Mouse (Mus musculus): ENCODE measurements around the gene Eif3j1. TPM values are rescaled to one million over a fixed set of nuclear protein-coding genes. Genes with fewer than 3 reads are reported as not detected.

The Eif3j1 gene
- polyA plus RNA-seq, 1 experiment from 2014 or later, result 14.3 TPM

DNA sequence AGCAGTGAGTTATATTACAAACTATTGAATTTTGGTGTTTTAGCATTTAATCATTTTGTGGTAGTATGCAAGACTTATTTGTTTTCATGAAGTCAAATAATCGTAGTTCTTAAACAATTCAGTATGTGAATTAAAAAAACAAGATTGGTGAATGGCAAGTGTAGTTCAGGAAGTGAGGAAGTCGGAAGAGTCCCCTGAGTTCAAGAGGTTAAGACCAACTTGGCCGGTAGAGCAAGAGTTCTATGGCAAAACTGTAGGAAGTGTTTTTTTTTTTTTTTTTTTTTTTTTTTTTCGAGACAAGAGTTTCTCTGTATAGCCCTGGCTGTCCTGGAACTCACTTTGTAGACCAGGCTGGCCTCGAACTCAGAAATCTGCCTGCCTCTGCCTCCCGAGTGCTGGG is 3.6 kb downstream of the Eif3j1 start:
- 84% methylated on average over 6 of the region's 6 CpGs for WGBS
- Histone ChIP-seq H3K4me3 (ENCODE audit: low read depth, low read length) (no peak overlapping the region), H3K9me3 (ENCODE audit: control insufficient read depth, low read length) (no peaks in the 10 kb centered on the region), H3K36me3 (ENCODE audit: control insufficient read depth, insufficient read depth, low read length) (peaks cover 2% of the 10 kb centered on the region; the same call in 1 of the 2 replicates), H3K27ac (ENCODE audit: low read depth, low read length) (no peak overlapping the region), H3K27me3 (ENCODE audit: control insufficient read depth, insufficient read depth, low read length) (no peaks in the 10 kb centered on the region), H3K4me1 (ENCODE audit: control insufficient read depth, insufficient read depth, low read length) (peaks cover 9% of the 10 kb centered on the region; the same call in 1 of the 2 replicates), H3K9ac (ENCODE audit: low read length) (no peak overlapping the region), H3K4me2 (no peak overlapping the region)
- no peak for ATAC-seq (ENCODE audit: low FRiP score)
- DNase-seq (ENCODE audit: low spot score, missing footprints), result peak; percentile 60

DNA sequence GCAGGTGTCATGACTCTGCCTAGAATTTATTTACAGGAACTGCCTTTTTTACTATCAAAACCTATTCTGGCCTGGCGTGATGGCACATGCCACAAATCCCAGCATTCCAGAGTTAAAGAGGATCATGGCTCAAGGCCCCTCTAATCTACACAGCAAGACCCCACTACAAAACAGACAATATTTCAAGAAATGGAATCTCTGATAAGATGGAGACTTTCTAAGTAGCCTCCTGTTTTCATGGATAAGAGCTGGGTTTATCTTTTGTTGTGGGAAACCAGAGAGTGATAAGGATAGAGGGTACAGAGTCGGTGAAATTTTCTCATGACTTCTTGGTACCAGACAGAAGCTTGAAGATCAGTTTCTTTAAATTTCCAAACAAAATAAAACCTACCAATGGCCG is 7.7 kb downstream of the Eif3j1 start:
- 93% methylated on average over 3 of the region's 3 CpGs for WGBS
- no peaks in the 10 kb centered on the region for H3K27me3 ChIP-seq (ENCODE audit: control insufficient read depth, insufficient read depth, low read length)
- H3K27ac ChIP-seq (ENCODE audit: low read depth, low read length), result no peak overlapping the region
- DNase-seq (ENCODE audit: low spot score, missing footprints), result no peak
- H3K9me3 ChIP-seq (ENCODE audit: control insufficient read depth, low read length), result no peaks in the 10 kb centered on the region
- ATAC-seq (ENCODE audit: low FRiP score), result no peak
- no peak overlapping the region for H3K4me2 ChIP-seq
- H3K36me3 ChIP-seq (ENCODE audit: control insufficient read depth, insufficient read depth, low read length), result peaks cover 2% of the 10 kb centered on the region; the same call in 1 of the 2 replicates
- no peak overlapping the region for H3K4me3 ChIP-seq (ENCODE audit: low read depth, low read length)
- H3K4me1 ChIP-seq (ENCODE audit: control insufficient read depth, insufficient read depth, low read length), result no peaks in the 10 kb centered on the region
- H3K9ac ChIP-seq (ENCODE audit: low read length), result no peak overlapping the region

- no peak overlapping the region for H3K4me3 ChIP-seq (ENCODE audit: low read depth, low read length)
- no peak overlapping the region for H3K27ac ChIP-seq (ENCODE audit: low read depth, low read length)
- H3K4me2 ChIP-seq, result no peak overlapping the region
- H3K36me3 ChIP-seq (ENCODE audit: control insufficient read depth, insufficient read depth, low read length), result peaks cover 3% of the 10 kb centered on the region; the same call in 1 of the 2 replicates
- no peak overlapping the region for H3K9ac ChIP-seq (ENCODE audit: low read length)
- ATAC-seq (ENCODE audit: low FRiP score) (no peak), DNase-seq (ENCODE audit: low spot score, missing footprints) (no peak)
- H3K9me3 ChIP-seq (ENCODE audit: control insufficient read depth, low read length), result no peaks in the 10 kb centered on the region
- H3K27me3 ChIP-seq (ENCODE audit: control insufficient read depth, insufficient read depth, low read length), result no peaks in the 10 kb centered on the region
- no peaks in the 10 kb centered on the region for H3K4me1 ChIP-seq (ENCODE audit: control insufficient read depth, insufficient read depth, low read length)
These were observed 15.6 kb downstream of the Eif3j1 start for GRCm38 (mm10) chr2:122043926-122044325.

DNA sequence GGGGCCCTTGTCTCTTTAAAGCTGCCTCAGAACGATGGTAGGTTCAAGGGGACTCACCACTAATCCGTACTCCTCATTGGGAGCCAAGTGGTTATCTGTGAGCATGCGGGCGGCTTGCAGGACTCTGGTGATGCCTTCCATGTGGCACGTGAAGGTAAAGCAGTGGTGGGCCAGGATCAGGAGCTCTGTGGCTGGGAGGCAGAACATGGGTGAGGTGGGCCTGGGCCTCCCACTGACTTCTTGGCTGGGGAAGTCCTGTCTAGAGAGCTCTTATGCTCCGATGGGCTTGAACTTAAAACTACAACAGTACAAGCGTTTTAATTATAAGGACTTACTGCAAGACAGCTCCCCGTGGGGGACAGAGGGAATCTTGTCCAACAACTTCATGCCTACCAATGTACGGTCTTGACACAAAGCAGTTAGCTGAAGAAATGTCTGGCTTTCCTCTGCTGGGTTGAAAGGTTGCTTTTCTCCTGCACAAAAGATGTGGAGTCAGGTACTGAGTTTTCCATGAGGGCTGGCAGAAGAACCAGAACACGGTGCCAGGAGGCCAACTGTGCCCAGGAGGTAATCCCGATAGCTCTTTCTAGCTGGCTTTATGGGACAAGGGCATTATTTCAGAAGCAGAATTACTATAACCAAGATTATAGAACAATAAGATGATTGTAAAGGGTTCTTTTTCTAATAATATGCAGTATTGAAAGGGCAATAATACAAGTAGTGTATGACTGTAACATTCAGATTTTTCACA is 31.2 kb downstream of the Eif3j1 start:
- no peak overlapping the region for H3K4me2 ChIP-seq
- ATAC-seq (ENCODE audit: low FRiP score), result no peak
- no peaks in the 10 kb centered on the region for H3K27me3 ChIP-seq (ENCODE audit: control insufficient read depth, insufficient read depth, low read length)
- DNase-seq (ENCODE audit: low spot score, missing footprints), result no peak
- H3K9ac ChIP-seq (ENCODE audit: low read length), result no peak overlapping the region
- 92% methylated on average over 11 of the region's 11 CpGs for WGBS
- H3K9me3 ChIP-seq (ENCODE audit: control insufficient read depth, low read length), result no peaks in the 10 kb centered on the region
- no peak overlapping the region for H3K4me3 ChIP-seq (ENCODE audit: low read depth, low read length)
- H3K27ac ChIP-seq (ENCODE audit: low read depth, low read length), result no peak overlapping the region
- H3K4me1 ChIP-seq (ENCODE audit: control insufficient read depth, insufficient read depth, low read length), result no peaks in the 10 kb centered on the region
- H3K36me3 ChIP-seq (ENCODE audit: control insufficient read depth, insufficient read depth, low read length), result peaks cover 14% of the 10 kb centered on the region

DNA sequence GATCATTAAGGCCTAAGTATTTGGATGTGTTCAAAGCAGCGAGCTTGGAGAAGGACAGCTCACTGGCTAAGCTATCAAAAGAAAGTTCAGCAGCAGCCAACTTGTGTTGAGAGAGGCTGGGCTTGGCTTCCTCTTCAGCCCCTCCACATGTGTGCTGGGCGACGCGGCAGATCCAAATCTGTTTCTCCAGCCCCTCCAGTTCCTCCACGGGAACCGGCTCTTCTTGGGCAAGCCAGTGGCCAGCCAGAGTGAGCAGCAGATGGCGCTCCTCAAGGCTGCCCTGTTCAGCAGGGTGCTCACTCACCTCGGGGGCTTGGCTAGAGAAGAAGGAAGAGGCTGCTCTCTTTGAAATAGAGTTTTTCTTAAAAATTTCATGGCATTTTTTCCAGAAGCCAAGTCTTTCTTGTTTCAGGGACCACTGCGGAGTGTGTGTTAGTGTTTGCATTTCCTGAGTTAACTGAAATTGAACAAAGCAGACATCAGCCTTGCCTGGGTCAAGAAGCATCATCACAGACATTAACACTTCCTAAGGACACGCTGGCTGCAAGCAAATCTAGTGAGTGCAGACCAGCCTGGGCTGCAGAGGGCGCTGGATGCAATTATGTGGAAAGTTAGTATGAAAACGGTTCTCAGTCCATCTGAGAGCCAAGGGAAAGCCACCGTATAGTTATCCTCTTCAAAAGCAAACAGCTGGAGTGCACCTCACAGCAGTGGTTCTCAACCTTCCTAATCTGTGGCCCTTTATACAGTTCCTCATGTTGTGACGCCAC is 37.0 kb downstream of the Eif3j1 start:
- no peaks in the 10 kb centered on the region for H3K27me3 ChIP-seq (ENCODE audit: control insufficient read depth, insufficient read depth, low read length)
- H3K36me3 ChIP-seq (ENCODE audit: control insufficient read depth, insufficient read depth, low read length), result peaks cover 2% of the 10 kb centered on the region; the same call in 1 of the 2 replicates
- no peak overlapping the region for H3K4me2 ChIP-seq
- WGBS, result 52% methylated on average over 14 of the region's 14 CpGs
- no peaks in the 10 kb centered on the region for H3K4me1 ChIP-seq (ENCODE audit: control insufficient read depth, insufficient read depth, low read length)
- H3K27ac ChIP-seq (ENCODE audit: low read depth, low read length), result no peak overlapping the region
- DNase-seq (ENCODE audit: low spot score, missing footprints) (no peak), ATAC-seq (ENCODE audit: low FRiP score) (no peak)
- H3K9me3 ChIP-seq (ENCODE audit: control insufficient read depth, low read length), result no peaks in the 10 kb centered on the region
- no peak overlapping the region for H3K4me3 ChIP-seq (ENCODE audit: low read depth, low read length)
- H3K9ac ChIP-seq (ENCODE audit: low read length), result no peak overlapping the region

DNA sequence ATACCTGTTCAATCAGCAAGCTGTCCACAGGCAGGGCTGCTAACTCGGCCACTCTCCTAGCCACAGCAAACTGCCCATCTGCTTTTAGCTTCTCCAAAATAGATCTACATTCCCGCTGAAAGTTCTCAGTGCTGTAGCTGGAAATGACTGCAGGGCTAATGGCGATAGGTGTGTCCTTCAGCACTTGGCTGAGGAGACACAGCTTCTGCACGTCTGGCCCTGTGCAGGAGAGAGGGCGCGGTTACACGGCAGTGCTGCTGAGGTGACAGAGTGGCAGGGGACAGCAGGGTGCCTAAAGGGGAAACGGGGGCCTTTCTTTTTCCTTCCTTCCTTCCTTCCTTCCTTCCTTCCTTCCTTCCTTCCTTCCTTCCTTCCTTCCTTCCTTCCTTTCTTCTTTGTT is 37.9 kb downstream of the Eif3j1 start:
- Histone ChIP-seq H3K4me1 (ENCODE audit: control insufficient read depth, insufficient read depth, low read length) (no peaks in the 10 kb centered on the region), H3K4me3 (ENCODE audit: low read depth, low read length) (no peak overlapping the region), H3K27ac (ENCODE audit: low read depth, low read length) (no peak overlapping the region), H3K36me3 (ENCODE audit: control insufficient read depth, insufficient read depth, low read length) (no peaks in the 10 kb centered on the region; the same call in 1 of the 2 replicates), H3K27me3 (ENCODE audit: control insufficient read depth, insufficient read depth, low read length) (no peaks in the 10 kb centered on the region), H3K9ac (ENCODE audit: low read length) (no peak overlapping the region), H3K4me2 (no peak overlapping the region), H3K9me3 (ENCODE audit: control insufficient read depth, low read length) (no peaks in the 10 kb centered on the region)
- no peak for DNase-seq (ENCODE audit: low spot score, missing footprints)
- 86% methylated on average over 8 of the region's 8 CpGs for WGBS
- ATAC-seq (ENCODE audit: low FRiP score), result no peak

- Histone ChIP-seq H3K4me3 (ENCODE audit: low read depth, low read length) (no peak overlapping the region), H3K4me2 (no peak overlapping the region), H3K27me3 (ENCODE audit: control insufficient read depth, insufficient read depth, low read length) (no peaks in the 10 kb centered on the region), H3K9ac (ENCODE audit: low read length) (no peak overlapping the region), H3K27ac (ENCODE audit: low read depth, low read length) (no peak overlapping the region), H3K36me3 (ENCODE audit: control insufficient read depth, insufficient read depth, low read length) (peaks cover 3% of the 10 kb centered on the region), H3K4me1 (ENCODE audit: control insufficient read depth, insufficient read depth, low read length) (no peaks in the 10 kb centered on the region), H3K9me3 (ENCODE audit: control insufficient read depth, low read length) (no peaks in the 10 kb centered on the region)
- 95% methylated on average over 6 of the region's 6 CpGs for WGBS
- no peak for ATAC-seq (ENCODE audit: low FRiP score)
- peak; percentile 67 for DNase-seq (ENCODE audit: low spot score, missing footprints)
These were observed 41.0 kb downstream of the Eif3j1 start for GRCm38 (mm10) chr2:122069144-122069912.

DNA sequence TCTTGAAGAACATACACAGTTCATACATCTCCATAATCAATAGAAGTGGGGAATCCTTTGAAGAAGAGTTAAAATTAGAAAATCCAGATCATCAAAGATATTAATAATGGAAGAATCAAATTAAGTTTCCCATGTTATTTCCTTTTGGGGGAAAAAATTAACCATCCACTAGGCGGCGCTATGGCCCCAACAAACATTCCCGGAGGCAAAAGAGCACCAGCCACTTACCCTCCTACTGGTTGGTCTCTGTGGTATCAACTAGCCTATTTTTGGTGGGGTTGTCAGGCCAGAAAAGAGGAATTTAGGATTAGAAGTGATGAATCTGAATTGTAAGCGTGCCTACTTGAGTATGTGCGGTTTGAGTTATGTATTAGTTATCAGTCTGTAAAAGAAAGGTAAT is 41.6 kb downstream of the Eif3j1 start:
- WGBS, result 39% methylated on average over 5 of the region's 5 CpGs
- Histone ChIP-seq H3K4me1 (ENCODE audit: control insufficient read depth, insufficient read depth, low read length) (no peaks in the 10 kb centered on the region), H3K27ac (ENCODE audit: low read depth, low read length) (no peak overlapping the region), H3K36me3 (ENCODE audit: control insufficient read depth, insufficient read depth, low read length) (peaks cover 3% of the 10 kb centered on the region), H3K4me3 (ENCODE audit: low read depth, low read length) (no peak overlapping the region), H3K9me3 (ENCODE audit: control insufficient read depth, low read length) (no peaks in the 10 kb centered on the region), H3K4me2 (no peak overlapping the region), H3K27me3 (ENCODE audit: control insufficient read depth, insufficient read depth, low read length) (no peaks in the 10 kb centered on the region), H3K9ac (ENCODE audit: low read length) (no peak overlapping the region)
- no peak for ATAC-seq (ENCODE audit: low FRiP score)
- DNase-seq (ENCODE audit: low spot score, missing footprints), result peak; percentile 96
